Mouse (Mus musculus): ENCODE results near the gene Diras1.
A peak's percentile ranks its signal among the peaks of the same experiment; 100 is the strongest.
"Not testable (repeated sequence)": the region's sequence is repeated elsewhere in the genome, so short reads cannot be mapped to it uniquely, and the experiment has no call there.

Gene Diras1

DNA sequence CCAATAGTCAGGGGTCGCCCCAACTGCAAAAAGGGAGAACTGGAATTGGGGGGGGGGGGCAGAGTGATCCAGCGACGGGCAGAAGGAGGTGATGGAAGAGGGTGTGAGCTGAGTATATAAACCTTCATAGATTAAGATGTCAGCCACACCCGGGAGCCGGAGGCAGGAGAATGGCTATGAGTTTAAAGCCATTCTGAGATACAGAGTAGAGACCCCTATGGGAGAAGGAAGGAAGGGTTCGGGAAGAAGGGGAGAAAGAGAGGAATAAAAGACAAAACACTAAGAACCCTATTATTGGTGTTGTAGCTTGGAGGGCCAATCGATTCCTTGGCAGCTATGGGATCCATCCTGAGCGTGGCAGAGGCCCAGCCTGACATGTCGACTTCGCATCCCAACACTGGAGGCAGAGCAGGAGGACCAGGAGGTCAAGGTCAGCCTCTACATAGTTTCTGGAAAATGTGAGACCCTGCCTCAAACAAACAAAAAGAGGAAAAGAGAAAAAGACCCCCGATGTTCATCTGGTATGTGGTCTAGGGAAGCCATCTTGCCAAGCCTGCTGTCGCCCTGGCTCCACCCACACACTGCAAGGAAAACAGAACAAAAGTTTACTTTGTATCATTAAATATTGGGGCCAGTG is at the start of gene Diras1:
TSS of gene Diras1 (minus strand) at position 24 of the 637 bp plus-strand sequence.
- DNase-seq = no peak

DNA sequence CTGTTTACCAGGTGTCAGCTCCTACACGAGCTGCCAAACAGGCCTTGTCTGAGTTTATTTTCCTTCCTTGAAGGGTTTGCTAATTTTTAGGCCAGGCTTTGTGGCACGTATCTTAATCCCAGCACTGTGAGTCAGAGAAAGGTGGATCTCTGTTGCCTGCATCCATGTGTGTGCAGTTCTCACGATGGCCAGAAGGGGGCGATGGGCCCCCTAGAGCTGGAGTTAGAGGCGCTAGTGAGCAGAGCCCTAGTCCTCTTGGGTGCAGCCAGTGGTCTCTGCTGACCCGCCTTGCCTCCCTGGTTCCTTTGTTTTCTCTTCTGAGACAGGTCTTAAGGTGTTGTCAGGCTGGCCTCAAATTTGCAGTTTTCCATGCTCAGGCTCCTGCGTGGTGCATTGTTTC is 48.0 kb upstream of the Diras1 start:
- DNase-seq = no peak

- no peak for DNase-seq
These were observed 46.8 kb upstream of the Diras1 start for GRCm38 (mm10) chr10:81072290-81072689.

GRCm38 (mm10) chr10:81069836-81070235 is 44.4 kb upstream of the Diras1 start, which contains the start of gene Thop1:
TSS of gene Thop1 (plus strand) at chr10:81070035.
- DNase-seq = peak; percentile 98

GRCm38 (mm10) chr10:81068706-81069105 is 43.2 kb upstream of the Diras1 start:
- no peak for DNase-seq

DNA sequence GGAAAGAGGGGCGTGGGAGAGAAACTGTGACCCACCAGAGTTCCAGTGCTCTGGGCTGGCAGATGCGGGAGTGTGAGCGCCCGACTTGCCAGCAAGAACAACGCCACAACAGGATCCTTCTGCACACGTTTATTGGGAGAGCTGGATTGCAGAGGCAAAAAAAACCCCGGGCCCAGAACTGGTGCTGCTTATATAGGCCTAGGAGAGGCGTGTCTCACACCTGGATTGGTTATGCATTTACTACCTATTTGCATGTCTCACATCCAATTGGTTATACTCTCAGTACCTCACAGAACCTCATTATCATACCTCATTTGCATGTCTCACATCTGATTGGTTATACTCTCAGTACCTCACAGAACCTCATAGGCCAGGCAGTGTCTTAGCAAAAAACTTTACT is 39.1 kb upstream of the Diras1 start:
- DNase-seq = not testable (repeated sequence)

DNA sequence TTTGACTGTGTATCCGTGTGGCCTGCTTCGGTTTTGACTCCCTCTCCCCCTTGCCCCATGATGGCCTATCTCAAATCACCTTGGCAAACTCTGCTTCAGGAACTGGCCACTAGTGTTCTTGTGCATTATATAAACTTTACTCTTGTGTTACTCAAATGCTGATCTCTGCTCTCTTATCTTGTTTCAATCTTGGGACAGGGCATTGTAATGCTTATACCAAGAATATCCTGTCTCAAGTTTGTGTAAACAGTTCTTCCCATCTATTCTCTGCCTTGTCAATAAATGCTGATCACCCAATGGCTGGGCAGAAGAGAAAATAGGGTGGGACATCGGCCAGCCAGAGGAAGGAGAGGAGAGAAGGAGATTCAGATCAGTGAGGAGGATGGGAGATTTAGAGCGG is 37.2 kb upstream of the Diras1 start:
- no peak for DNase-seq

GRCm38 (mm10) chr10:81059603-81060543 is 34.4 kb upstream of the Diras1 start, which contains the start of gene Sgta:
TSS of gene Sgta (minus strand) at chr10:81060181.
- peak; percentile 99 for DNase-seq

GRCm38 (mm10) chr10:81058896-81059295 is 33.4 kb upstream of the Diras1 start:
- DNase-seq = no peak

DNA sequence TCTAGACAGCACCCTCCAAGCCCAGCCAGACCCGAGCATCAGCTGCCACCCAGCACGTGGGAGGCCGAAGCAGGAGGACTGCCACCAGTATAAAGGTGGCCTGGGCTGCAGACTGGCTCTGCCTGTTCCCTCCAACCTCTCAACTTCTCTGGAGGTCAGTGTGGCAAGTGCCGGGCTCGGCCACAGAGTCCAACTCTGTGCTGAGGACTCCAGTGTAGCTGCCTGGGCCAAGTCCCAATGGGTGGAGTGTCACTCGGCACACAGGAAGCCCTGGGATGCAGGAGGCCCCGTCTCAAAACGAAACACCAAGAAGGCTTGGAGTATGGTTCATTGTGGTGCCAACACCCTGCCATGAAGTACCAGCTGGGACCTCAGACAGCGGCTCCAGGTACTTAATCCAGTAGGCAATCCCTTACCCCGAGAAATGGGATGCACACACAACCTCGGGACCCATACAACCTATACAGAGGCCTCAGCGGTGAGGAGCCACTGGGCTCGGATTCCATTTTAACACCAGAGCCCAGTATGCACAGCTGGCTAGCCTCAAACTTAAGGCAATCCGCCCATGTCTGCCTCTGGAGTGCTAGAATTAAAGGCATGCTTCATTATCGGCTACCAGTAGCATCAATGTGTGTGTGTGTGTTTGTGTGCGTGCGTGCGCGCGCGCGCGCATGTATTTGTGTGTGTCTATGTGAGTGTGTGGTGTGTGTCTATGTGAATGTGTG is 32.1 kb upstream of the Diras1 start:
- DNase-seq = no peak

- DNase-seq = not testable (repeated sequence)
These were observed 30.4 kb upstream of the Diras1 start for GRCm38 (mm10) chr10:81055802-81056340.

- DNase-seq = no peak
These were observed 29.7 kb upstream of the Diras1 start for GRCm38 (mm10) chr10:81055169-81055568.

DNA sequence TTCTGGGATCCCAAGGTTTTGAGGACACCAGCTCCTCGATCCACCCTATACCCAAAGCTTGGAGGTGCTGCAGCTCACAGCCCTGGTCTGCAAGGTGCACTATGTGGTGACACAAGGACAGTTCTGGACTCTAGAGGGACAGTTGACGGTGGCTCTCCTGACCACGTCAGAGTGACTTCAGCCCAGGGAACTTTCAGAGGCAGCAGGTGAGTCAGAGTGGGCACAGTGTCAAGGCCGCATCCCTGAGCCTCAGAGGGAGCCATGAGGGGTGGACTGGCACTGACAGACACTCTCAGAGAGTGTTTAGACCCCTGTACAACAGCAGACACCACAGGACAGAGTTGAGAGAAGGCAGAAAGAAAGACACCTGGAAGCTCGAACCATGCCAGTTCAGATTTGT is 27.1 kb upstream of the Diras1 start:
- DNase-seq = no peak

GRCm38 (mm10) chr10:81051133-81051532 is 25.7 kb upstream of the Diras1 start:
- no peak for DNase-seq

- no peak for DNase-seq
These were observed 25.2 kb upstream of the Diras1 start for GRCm38 (mm10) chr10:81050645-81051044.

GRCm38 (mm10) chr10:81045246-81045645 is 19.8 kb upstream of the Diras1 start:
- not testable (repeated sequence) for DNase-seq

GRCm38 (mm10) chr10:81041458-81042175 is 16.2 kb upstream of the Diras1 start:
- peak; percentile 72 for DNase-seq

- peak; percentile 99 for DNase-seq
These were observed 11.6 kb upstream of the Diras1 start, which contains the start of gene Slc39a3 for GRCm38 (mm10) chr10:81036988-81037580. TSS of gene Slc39a3 (minus strand) at chr10:81037426.

DNA sequence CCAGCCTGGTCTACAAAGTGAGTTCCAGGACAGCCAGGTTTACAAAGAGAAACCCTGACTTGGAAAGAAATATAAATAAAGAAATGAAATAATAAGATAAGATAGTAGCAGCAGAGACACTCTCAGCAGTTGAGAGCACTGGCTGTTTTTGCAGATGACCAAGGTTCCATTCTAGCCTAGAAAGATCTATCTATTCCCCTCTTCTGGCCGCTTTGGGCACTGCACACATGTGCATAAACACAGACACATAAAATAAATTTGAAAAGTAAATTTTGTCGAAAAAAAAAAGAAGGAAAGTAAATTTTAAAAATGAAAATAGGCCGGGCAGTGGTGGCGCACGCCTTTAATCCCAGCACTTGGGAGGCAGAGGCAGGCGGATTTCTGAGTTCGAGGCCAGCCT is 10.8 kb upstream of the Diras1 start:
- no peak for DNase-seq

DNA sequence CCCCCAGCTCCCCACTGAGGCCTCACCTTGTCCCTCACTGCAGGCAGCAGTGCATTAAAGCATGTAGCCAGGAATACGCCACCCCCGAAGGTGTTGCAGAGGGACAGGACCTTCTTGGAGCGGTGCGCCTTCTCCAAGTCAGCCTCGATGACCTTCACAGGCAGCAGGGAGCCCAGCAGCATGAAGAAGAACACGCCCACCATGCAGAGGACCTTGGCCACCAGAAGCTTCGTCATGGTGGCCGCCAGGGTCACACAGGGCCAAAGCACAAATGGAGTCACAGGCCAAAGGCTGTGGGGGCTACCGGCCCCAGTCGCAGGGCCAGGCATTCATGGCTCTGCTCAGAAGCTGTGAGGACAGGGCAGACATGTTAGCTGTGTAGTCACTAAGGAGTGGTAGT is 8.1 kb upstream of the Diras1 start:
- no peak for DNase-seq

GRCm38 (mm10) chr10:81029031-81029430 is 3.6 kb upstream of the Diras1 start:
- DNase-seq = no peak

- no peak for DNase-seq
These were observed 2.8 kb upstream of the Diras1 start for GRCm38 (mm10) chr10:81028219-81028618.

All from cerebellum, adult 11 months (tissue).